Mouse (Mus musculus) fat pad, adult 2 months (tissue): Measurements from ENCODE around the gene Gm15013.
"Not testable (repeated sequence)": the region's sequence is repeated elsewhere in the genome, so short reads cannot be mapped to it uniquely, and the experiment has no call there.

Experiments
- DNase-seq: peaks from one replicate; pipeline ENCODE4 v3.0.0-alpha.2; 2011; ENCODE audit warnings: low read depth, low spot score; ENCODE audit errors: extremely low read depth

The Gm15013 gene

DNA sequence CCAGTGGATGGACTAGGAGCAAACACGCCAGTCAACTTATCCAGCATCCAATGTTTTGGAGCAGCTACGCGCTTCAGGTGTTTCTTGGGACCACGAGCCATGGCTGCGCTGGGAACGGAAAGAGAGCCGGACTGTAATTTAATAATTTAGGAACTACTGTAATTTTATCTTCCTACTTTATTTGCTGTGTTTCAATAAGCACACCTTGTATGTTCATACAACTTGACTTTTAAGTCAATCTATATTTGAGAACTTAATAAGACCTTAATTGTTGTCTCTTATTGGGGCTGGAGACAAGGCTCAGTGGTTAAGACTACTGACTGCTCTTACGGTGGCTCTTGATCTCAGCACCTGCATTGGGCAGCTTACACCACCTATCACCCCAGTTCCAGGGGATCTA is at the start of gene Gm15013:
Gm15013 (minus strand) TSS at position 101 of the 400 bp plus-strand sequence.
- DNase-seq, result no peak

- no peak for DNase-seq
Measured at GRCm38 (mm10) chrX:139762546-139762945, 48.3 kb upstream of the Gm15013 start.

- DNase-seq, result not testable (repeated sequence)
Measured at GRCm38 (mm10) chrX:139758634-139759033, 44.4 kb upstream of the Gm15013 start.

DNA sequence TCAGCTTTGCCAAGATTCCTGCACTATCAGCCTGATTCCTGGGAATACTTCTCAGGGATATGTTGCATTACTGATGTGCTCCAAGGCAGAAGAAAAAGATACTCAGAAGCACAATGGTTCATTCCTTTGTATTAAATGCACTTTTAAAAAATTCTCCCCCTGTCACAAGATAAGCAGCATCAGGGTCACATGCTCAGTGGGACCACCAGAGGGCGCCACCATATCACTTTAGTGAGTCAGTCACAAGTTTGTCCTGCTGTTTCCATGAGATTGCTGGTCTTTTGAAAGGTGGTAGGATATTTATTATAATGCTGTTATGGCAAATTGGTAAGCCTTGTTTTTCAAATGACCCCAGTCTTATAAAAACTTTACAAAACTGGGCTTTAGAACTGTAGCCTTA is 37.6 kb upstream of the Gm15013 start:
- DNase-seq, result no peak

DNA sequence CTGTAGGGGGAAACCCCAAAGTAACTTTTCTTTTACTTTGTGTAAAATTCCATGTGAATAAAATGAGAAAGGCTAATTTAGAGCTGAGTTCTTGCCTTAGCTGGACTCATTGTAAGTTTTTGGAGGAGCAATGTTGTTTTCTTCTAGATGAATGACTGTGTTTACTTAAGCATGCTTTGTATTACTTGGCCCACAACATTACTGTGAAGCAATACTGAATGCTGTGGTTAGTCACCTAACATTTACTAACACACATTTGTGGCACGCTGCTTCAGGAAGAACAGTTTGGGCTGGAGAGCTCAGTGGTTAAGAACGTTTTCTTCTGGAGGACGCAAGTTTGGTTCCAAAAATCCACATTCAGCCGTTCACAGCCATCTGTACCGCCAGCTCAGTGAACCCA is 22.8 kb upstream of the Gm15013 start:
- DNase-seq, result no peak

DNA sequence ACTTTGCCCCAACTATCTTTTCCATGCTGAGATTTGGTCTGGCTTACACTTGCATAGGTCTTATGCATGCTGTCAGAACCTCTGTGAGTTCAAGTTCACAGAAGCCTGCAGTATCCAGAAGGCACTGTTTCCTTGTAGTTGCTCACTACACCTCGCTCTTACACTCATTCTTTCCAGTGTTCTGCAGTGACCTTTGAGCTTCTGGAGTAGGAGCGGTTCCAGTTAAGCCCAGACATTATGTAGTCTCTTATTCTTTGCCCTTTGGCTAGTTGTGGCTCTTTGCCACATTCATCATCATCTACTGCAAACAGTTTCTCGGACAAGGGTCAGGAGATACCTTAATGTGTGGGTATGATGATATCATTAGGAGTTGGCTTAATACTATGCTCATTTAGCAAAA is 16.3 kb upstream of the Gm15013 start:
- no peak for DNase-seq

DNA sequence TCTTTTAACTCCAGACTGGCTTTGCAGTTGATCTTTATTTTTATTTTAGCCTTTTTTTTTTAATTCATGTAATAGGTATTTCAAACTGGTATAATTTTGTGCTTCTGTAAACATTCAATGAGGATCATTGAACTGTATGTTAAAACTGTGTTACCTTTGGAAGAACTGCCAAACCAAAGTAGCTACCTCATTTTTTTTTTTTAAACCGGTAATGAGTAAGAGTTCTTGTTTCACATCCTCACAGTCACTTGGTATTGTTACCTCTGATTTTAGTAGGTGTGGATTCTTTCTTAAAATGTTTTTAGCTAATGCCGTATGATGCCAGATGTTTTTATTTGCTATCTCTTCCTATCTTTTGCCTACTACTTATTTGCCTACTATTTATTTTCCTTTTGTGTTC is 8.1 kb upstream of the Gm15013 start:
- no peak for DNase-seq

DNA sequence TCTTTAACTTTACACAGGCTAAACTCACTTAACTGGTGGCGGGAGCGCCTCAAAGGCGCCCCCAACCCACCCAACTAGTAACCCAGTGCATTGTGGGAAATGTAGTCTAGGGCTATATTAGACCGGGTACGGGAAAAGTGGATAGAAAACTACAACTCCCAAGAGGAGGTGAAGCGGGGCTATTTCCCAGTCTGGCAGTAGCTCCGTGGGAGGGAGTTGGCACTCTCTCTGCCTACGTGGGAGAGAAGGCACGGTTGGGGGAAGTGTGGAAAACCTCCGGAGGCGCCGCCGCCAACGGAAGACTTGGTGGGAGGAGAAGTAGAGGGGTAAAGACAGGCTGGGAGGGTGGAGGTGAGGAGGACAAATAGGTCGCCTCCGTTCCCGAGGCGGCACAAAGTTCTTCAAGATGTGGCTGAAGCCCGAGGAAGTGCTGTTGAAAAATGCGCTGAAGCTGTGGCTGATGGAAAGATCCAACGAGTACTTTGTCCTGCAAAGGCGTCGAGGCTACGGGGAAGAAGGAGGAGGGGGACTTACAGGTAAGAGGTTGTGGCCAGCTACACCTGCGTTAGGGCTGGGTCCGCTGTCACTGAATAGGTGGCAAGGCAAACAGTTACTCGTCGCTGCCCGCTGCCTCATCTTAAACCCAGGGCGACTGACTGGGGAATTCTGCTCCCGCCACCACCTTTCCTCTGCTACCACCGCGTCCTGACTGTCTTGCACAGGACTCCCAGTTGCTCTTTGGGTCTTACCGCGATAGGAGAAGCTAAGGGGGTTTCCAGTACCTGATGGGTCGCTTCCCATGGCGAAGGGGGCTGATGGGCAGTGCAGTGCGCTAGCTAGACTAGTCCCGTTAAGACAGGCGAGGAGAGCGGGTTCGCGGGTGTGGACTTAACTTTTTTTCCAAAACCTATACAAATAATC is 29.2 kb downstream of the Gm15013 start, which contains the start of gene Tbc1d8b:
Tbc1d8b (plus strand) TSS at position 222 of the 921 bp plus-strand sequence.
- peak; percentile 56 for DNase-seq

GRCm38 (mm10) chrX:139684410-139684774 is 29.9 kb downstream of the Gm15013 start:
- DNase-seq, result peak; percentile 10

DNA sequence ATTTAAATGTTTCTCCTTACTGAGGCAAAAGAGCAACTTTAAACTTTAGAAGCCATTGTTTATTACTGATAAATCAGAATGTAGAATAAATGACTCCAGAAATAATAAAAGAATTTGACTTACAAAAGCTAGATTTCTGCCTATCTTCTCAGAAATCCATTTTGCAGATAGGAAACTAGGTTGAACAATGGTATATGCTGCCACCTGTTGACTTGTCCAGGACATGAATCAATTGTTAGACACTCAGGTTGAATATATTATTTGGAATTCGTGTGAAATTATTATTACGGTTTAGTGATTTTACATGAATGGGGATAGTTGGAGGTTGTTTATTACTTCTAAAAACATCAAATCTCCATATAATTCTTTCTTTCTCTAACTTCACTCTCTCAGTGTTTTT is 48.5 kb downstream of the Gm15013 start:
- DNase-seq, result no peak
